Mouse (Mus musculus): ENCODE data around the gene Vmn1r124. TPM values are rescaled to one million over a fixed set of nuclear protein-coding genes. Genes with fewer than 3 reads are reported as not detected.

The Vmn1r124 gene
- polyA plus RNA-seq (2021; fragmentation: Nextera tagmentation) = not detected in 2 replicates
- long read RNA-seq, experiment 1 = 0 reads
- long read RNA-seq, experiment 2 = 0 reads

DNA sequence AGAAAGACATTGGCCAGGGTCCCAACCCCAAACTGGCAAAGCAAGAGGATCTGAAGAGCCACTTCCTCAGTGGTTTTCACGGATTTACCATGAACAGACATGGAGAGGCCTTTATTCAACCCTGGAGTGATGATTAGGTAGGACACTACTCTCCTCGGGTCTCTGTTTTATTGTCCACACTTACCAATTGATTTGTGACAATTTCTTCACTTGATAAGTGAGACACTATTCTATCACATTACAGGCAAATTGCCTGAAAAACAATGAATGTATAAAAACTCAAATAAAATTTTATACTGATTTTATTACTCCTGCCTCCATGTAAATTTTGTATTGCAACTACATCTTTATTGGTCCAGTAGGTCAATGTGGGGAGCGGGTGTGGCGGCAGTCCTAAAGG lies at the start of gene Vmn1r124:
Gene Vmn1r124, minus strand, starts transcription at position 101 of the 400 bp plus-strand sequence.

DNA sequence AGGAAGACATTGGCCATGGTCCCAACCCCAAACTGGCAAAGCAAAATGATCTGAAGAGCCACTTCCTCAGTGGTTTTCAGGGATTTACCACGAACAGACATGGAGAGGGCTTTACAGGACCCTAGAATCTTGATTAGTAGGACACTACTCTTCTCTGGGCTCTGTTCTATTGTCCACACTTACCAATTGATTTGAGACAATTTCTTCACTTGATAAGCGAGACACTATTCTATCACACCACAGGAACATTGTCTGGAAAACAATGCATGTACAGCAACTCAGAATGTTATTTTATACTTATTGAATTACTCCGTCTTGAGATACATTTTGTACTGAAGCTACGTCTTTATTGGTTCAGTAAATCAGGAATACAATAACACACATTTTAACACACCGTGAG lies 41.0 kb upstream of the Vmn1r124 start, which contains the start of gene Vmn1r126:
Gene Vmn1r126, minus strand, starts transcription at position 101 of the 400 bp plus-strand sequence.

DNA sequence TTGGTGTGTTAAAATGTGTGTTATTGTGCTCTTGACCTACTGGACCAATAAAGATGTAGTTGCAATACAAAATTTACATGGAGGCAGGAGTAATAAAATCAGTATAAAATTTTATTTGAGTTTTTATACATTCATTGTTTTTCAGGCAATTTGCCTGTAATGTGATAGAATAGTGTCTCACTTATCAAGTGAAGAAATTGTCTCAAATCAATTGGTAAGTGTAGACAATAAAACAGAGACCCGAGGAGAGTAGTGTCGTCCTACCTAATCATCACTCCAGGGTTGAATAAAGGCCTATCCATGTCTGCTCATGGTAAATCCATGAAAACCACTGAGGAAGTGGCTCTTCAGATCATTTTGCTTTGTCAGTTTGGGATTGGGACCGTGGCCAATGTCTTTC lies 11.5 kb upstream of the Vmn1r124 start, which contains the start of gene Vmn1r125:
Gene Vmn1r125, plus strand, starts transcription at position 301 of the 400 bp plus-strand sequence.

Other genes with a start within 250 kb of the Vmn1r124 start
- gene Vmn1r119, start 248.2 kb downstream of the Vmn1r124 start, polyA plus RNA-seq (2021; fragmentation: Nextera tagmentation) = not detected in 2 replicates
- not detected in 2 replicates for gene Vmn1r120, start 206.8 kb downstream of the Vmn1r124 start, polyA plus RNA-seq (2021; fragmentation: Nextera tagmentation)
- gene Vmn1r121, start 162.1 kb downstream of the Vmn1r124 start, polyA plus RNA-seq (2021; fragmentation: Nextera tagmentation) = not detected in 2 replicates
- not detected in 2 replicates for gene Vmn1r122, start 126.5 kb downstream of the Vmn1r124 start, polyA plus RNA-seq (2021; fragmentation: Nextera tagmentation)
- not detected in 2 replicates for gene Vmn1r123, start 98.4 kb downstream of the Vmn1r124 start, polyA plus RNA-seq (2021; fragmentation: Nextera tagmentation)
- gene Gm5157, start 70.2 kb downstream of the Vmn1r124 start, polyA plus RNA-seq (2021; fragmentation: Nextera tagmentation) = not detected in 2 replicates
- not detected in 2 replicates for gene Vmn1r125, start 11.6 kb upstream of the Vmn1r124 start, polyA plus RNA-seq (2021; fragmentation: Nextera tagmentation)
- not detected in 2 replicates for gene Vmn1r126, start 40.9 kb upstream of the Vmn1r124 start, polyA plus RNA-seq (2021; fragmentation: Nextera tagmentation)
- not detected in 2 replicates for gene Vmn1r127, start 59.2 kb upstream of the Vmn1r124 start, polyA plus RNA-seq (2021; fragmentation: Nextera tagmentation)
- gene Vmn1r128, start 88.8 kb upstream of the Vmn1r124 start, polyA plus RNA-seq (2021; fragmentation: Nextera tagmentation) = not detected in 2 replicates
- gene Vmn1r129, start 100.7 kb upstream of the Vmn1r124 start, polyA plus RNA-seq (2021; fragmentation: Nextera tagmentation) = not detected in 2 replicates
- not detected in 2 replicates for gene Gm6882, start 172.1 kb upstream of the Vmn1r124 start, polyA plus RNA-seq (2021; fragmentation: Nextera tagmentation)

Measured in left cerebral cortex, adult 6 months (tissue).